Mouse (Mus musculus) myocyte (in vitro differentiated cells): ENCODE measurements at regions not wholly inside any gene's neighbourhood (a gene's known extent, or its start where the extent isn't known, plus 50 kb on each side); places are given as distances from the start of the nearest gene placed in this dataset.

Experiments used
- H3K27me3 ChIP-seq: one replicate; pipeline ENCODE4 v1.6.1; 2011; ENCODE audit not compliant: control insufficient read depth, insufficient read depth, insufficient read length
- H3K36me3 ChIP-seq: one replicate; pipeline ENCODE4 v1.6.1; 2011; ENCODE audit not compliant: control insufficient read depth, insufficient read depth
- H3K4me2 ChIP-seq: one replicate; pipeline ENCODE4 v1.6.1; 2011; ENCODE audit warnings: low read depth, control low read depth
- H3K4me3 ChIP-seq: one replicate; pipeline ENCODE4 v1.5.1; 2011; ENCODE audit warnings: mild to moderate bottlenecking, control low read depth, moderate library complexity
- H3K79me2 ChIP-seq: one replicate; pipeline ENCODE4 v1.6.1; 2011; ENCODE audit not compliant: control insufficient read depth, insufficient read depth
- H3ac ChIP-seq: one replicate; pipeline ENCODE4 v1.6.1; 2011; ENCODE audit not compliant: control insufficient read depth, insufficient read length
- CEBPB ChIP-seq: IDR thresholded peaks from 2 replicates; pipeline ENCODE4 v1.6.1; 2011; ENCODE audit warnings: mild to moderate bottlenecking, moderate library complexity; ENCODE audit not compliant: poor library complexity, insufficient read depth, severe bottlenecking
- E2F4 ChIP-seq: IDR thresholded peaks from one replicate; pipeline ENCODE4 v1.6.1; 2011; ENCODE audit warnings: mild to moderate bottlenecking, control low read depth, moderate library complexity; ENCODE audit not compliant: insufficient read depth
- MAX ChIP-seq: IDR thresholded peaks from one replicate; pipeline ENCODE4 v1.6.1; 2011; ENCODE audit warnings: low read depth, mild to moderate bottlenecking, control low read depth
- MYOD1 ChIP-seq, 3 experiments: IDR thresholded peaks; one replicate each; pipeline ENCODE4 v1.6.1; 2011; ENCODE audit warnings: control low read depth in 2 of 3, low read depth in 2 of 3, mild to moderate bottlenecking in 2 of 3, moderate library complexity in 1 of 3; ENCODE audit not compliant: insufficient read length in 2 of 3, control insufficient read depth in 1 of 3
- MYOG ChIP-seq, 3 experiments: IDR thresholded peaks; one replicate each; pipeline ENCODE4 v1.6.1; 2011; ENCODE audit warnings: control low read depth in 2 of 3, low read depth in 2 of 3, mild to moderate bottlenecking in 2 of 3; ENCODE audit not compliant: insufficient read length in 2 of 3, control insufficient read depth in 1 of 3, insufficient read depth in 1 of 3
- POLR2A ChIP-seq: IDR thresholded peaks from one replicate; pipeline ENCODE4 v1.6.1; 2011; ENCODE audit warnings: low read depth, mild to moderate bottlenecking, control low read depth, moderate library complexity; ENCODE audit not compliant: insufficient read length
- POLR2AphosphoS2 ChIP-seq: IDR thresholded peaks from one replicate; pipeline ENCODE4 v1.6.1; 2011; ENCODE audit warnings: low read depth, control low read depth; ENCODE audit not compliant: insufficient read length
- REST ChIP-seq: IDR thresholded peaks from one replicate; pipeline ENCODE4 v1.6.1; 2011; ENCODE audit warnings: mild to moderate bottlenecking, control low read depth, moderate library complexity; ENCODE audit not compliant: insufficient read depth, insufficient read length
- SRF ChIP-seq: IDR thresholded peaks from one replicate; pipeline ENCODE4 v1.6.1; 2011; ENCODE audit warnings: low read depth; ENCODE audit not compliant: control insufficient read depth, insufficient read length
- TCF12 ChIP-seq: IDR thresholded peaks from one replicate; pipeline ENCODE4 v1.6.1; 2011; ENCODE audit warnings: mild to moderate bottlenecking, control low read depth; ENCODE audit not compliant: poor library complexity, insufficient read depth, severe bottlenecking
- TCF3 ChIP-seq: IDR thresholded peaks from one replicate; pipeline ENCODE4 v1.6.1; 2011; ENCODE audit warnings: low read depth, control low read depth; ENCODE audit not compliant: insufficient read length
- USF1 ChIP-seq: IDR thresholded peaks from one replicate; pipeline ENCODE4 v1.6.1; 2011; ENCODE audit warnings: low read depth, mild to moderate bottlenecking, control low read depth, moderate library complexity

DNA sequence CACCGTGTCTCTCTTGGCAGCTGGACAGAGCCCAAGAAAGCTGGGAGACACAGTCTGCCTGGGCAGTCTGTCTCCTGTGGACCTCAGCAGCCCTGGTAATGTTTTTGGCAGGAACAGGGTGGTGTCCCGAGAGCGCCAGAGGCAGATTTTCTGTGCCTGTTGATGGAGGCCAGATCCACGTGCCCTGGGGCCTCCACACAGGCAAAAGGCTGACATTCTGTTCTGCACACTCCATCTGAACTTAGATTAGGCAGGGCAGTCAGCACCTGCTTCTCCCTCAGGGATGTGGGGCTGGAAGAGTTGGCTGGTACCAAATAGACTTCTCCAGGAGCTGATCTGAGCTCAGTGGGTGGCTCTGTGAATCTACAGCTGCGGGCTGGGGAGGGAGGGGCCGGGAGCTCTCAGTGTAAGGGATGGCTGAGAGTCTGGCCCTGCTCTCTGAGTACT, 83.8 kb downstream of the Gadd45g start:
- H3K27me3 ChIP-seq: no peaks in the 10 kb centered on the region
- no peaks in the 10 kb centered on the region for H3K79me2 ChIP-seq
- H3K4me2 ChIP-seq: no peak overlapping the region
- no peak overlapping the region for H3ac ChIP-seq
- H3K36me3 ChIP-seq: no peaks in the 10 kb centered on the region
- TF ChIP-seq SRF: no peak
- no peak for TF ChIP-seq MYOG (IDR thresholded peaks at IDR 0.05; ENCODE audit: control insufficient read depth in 1 of 3, insufficient read depth in 1 of 3, insufficient read length in 2 of 3, low read depth in 2 of 3)
- peak in 1 of 3 experiments; percentile 26 for TF ChIP-seq MYOD1 (IDR thresholded peaks at IDR 0.05; ENCODE audit: control insufficient read depth in 1 of 3, insufficient read length in 2 of 3, low read depth in 2 of 3)
- H3K4me3 ChIP-seq: no peak overlapping the region

DNA sequence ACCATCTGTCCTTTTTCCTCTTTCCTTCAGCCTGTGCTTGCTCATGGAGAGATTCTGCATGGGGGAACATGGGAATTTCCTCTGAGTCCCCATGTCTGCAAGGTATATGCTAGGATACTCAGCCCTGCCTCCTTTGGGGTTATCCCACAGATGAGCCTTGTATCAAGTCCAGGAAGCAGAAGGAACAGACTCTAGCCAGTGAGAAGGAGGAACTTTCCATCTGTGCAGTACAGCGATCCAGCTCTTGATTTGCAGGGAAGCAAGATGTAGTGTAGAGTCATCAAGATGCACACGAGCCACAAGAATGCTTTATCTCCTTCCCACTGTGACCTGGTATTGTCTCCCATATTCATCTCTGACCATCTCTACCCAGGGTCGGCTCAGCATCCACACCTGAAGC, 84.5 kb downstream of the Gadd45g start:
- TF ChIP-seq E2F4 (no peak), MYOD1 (IDR thresholded peaks at IDR 0.05; ENCODE audit: control insufficient read depth in 1 of 3, insufficient read length in 2 of 3, low read depth in 2 of 3) (no peak), SRF (no peak), REST (no peak), CEBPB (no peak), MYOG (IDR thresholded peaks at IDR 0.05; ENCODE audit: control insufficient read depth in 1 of 3, insufficient read depth in 1 of 3, insufficient read length in 2 of 3, low read depth in 2 of 3) (no peak), MAX (no peak), POLR2A (no peak), POLR2AphosphoS2 (no peak), TCF12 (no peak), USF1 (no peak), TCF3 (no peak)
- no peak overlapping the region for H3K4me3 ChIP-seq
- no peaks in the 10 kb centered on the region for H3K36me3 ChIP-seq
- no peak overlapping the region for H3K4me2 ChIP-seq
- H3K79me2 ChIP-seq: no peaks in the 10 kb centered on the region
- H3ac ChIP-seq: no peak overlapping the region
- no peaks in the 10 kb centered on the region for H3K27me3 ChIP-seq

DNA sequence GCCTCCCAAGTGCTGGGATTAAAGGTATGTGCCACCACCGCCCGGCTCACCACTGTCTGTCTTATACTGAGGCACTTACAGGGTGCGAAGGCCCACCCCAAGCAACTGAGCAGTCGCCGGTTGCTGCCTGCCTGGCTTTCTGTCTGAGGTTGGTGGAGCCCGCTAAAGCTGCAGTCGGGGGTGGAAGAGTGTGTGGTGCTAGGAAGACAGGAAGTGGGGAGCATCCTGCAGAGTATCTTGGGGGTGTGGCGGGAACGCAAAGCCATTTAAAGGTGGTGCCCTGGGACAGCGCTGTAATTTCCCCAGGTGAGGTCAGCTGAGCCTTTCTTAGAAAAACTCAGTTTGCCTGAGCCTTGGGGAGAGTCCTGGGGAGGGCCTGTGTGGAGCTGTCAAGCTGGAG, 89.3 kb downstream of the Gadd45g start:
- no peak overlapping the region for H3K4me2 ChIP-seq

DNA sequence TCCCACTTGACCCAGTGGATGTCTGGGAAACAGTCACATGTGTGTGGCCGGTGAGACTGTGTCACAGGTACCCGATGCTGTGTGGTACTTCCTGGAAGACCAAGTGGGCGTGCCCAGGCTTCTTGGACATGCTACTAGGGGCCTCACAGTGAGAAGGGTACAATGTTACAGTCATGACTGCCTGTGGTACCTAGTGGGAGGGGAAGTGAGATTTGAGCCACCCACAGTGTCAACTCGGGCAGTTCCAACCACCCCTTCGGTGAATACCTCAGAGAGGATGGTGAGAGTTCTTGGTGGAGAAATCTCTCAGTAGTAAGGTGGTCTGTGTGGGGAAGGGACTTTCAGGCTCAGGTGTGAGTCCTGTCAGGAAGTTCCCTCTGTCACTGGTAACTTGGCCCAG, 90.0 kb downstream of the Gadd45g start:
- Histone ChIP-seq H3K27me3 (no peaks in the 10 kb centered on the region), H3K79me2 (no peaks in the 10 kb centered on the region), H3K36me3 (no peaks in the 10 kb centered on the region), H3K4me2 (no peak overlapping the region), H3ac (no peak overlapping the region), H3K4me3 (no peak overlapping the region)
- TF ChIP-seq CEBPB (no peak), E2F4 (no peak), TCF12 (no peak), TCF3 (no peak), REST (no peak), POLR2A (no peak)

More for the DNA sequence above, 89.3 kb downstream of the Gadd45g start:
- H3ac ChIP-seq: no peak overlapping the region
- no peaks in the 10 kb centered on the region for H3K27me3 ChIP-seq
- H3K79me2 ChIP-seq: no peaks in the 10 kb centered on the region
- no peaks in the 10 kb centered on the region for H3K36me3 ChIP-seq
- TF ChIP-seq POLR2AphosphoS2 (no peak), CEBPB (no peak)
- no peak overlapping the region for H3K4me3 ChIP-seq

DNA sequence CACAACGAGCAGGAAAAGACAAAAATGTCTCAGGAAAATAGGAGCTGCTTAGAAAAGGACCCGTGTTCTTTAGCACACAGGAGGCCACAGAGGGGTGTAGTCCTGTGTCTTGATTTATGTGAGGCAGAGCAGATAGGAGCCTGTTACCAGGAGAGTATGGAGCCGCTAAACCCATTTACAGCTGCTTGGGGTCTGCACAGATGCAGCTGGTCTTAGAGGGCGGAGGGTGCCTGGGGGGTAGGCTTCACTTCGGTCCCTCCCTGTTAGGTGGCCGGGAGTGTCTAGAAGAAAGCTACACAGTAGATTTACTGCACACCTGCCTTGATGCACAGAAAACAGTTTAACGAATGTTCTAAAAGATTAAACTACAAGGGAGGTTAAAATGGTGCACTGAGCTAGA, 91.4 kb downstream of the Gadd45g start:
- TF ChIP-seq TCF3 (no peak), POLR2A (no peak), USF1 (no peak), REST (no peak), POLR2AphosphoS2 (no peak), CEBPB (no peak), MYOD1 (IDR thresholded peaks at IDR 0.05; ENCODE audit: control insufficient read depth in 1 of 3, insufficient read length in 2 of 3, low read depth in 2 of 3) (no peak), MYOG (IDR thresholded peaks at IDR 0.05; ENCODE audit: control insufficient read depth in 1 of 3, insufficient read depth in 1 of 3, insufficient read length in 2 of 3, low read depth in 2 of 3) (no peak), MAX (no peak), E2F4 (no peak), SRF (no peak), TCF12 (no peak)
- no peaks in the 10 kb centered on the region for H3K79me2 ChIP-seq
- no peak overlapping the region for H3ac ChIP-seq
- no peak overlapping the region for H3K4me3 ChIP-seq
- H3K27me3 ChIP-seq: no peaks in the 10 kb centered on the region
- no peak overlapping the region for H3K4me2 ChIP-seq
- H3K36me3 ChIP-seq: no peaks in the 10 kb centered on the region

DNA sequence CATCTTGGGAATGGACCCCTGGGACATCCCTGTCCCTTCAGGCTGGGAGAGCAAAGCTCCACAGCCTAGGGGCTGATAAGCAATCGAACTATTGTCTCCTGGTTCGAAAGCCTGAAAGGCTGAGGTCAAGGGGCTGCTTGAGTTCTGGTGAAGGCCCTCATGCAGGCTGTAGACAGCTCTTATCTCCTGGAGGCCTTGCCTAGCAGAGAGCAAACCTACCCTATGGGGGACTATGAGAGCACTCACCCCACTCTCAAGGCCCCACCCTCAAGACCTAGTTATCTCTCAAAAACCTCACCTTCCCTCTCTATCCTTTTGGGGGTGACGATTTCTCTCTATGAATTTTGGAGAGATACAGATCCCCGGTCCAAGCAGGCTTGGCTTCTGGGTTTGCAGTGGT, 92.8 kb downstream of the Gadd45g start:
- Histone ChIP-seq H3K4me3 (no peak overlapping the region), H3K27me3 (no peaks in the 10 kb centered on the region), H3K79me2 (no peaks in the 10 kb centered on the region), H3K4me2 (no peak overlapping the region), H3K36me3 (no peaks in the 10 kb centered on the region), H3ac (no peak overlapping the region)
- no peak for TF ChIP-seq MAX
- TF ChIP-seq CEBPB: no peak
- no peak for TF ChIP-seq POLR2A
- TF ChIP-seq SRF: no peak
- no peak for TF ChIP-seq TCF12
- TF ChIP-seq E2F4: no peak
- no peak for TF ChIP-seq MYOG (IDR thresholded peaks at IDR 0.05; ENCODE audit: control insufficient read depth in 1 of 3, insufficient read depth in 1 of 3, insufficient read length in 2 of 3, low read depth in 2 of 3)
- no peak for TF ChIP-seq USF1
- TF ChIP-seq MYOD1 (IDR thresholded peaks at IDR 0.05; ENCODE audit: control insufficient read depth in 1 of 3, insufficient read length in 2 of 3, low read depth in 2 of 3): no peak
- TF ChIP-seq POLR2AphosphoS2: no peak
- no peak for TF ChIP-seq TCF3
- TF ChIP-seq REST: no peak
